Mouse (Mus musculus): ENCODE data around the gene Ftl1. TPM values are rescaled to one million over a fixed set of nuclear protein-coding genes. Genes with fewer than 3 reads are reported as not detected.

Ftl1 gene
- polyA plus RNA-seq, 2 experiments from 2014 or later: 1,962 to 2,374 TPM

DNA sequence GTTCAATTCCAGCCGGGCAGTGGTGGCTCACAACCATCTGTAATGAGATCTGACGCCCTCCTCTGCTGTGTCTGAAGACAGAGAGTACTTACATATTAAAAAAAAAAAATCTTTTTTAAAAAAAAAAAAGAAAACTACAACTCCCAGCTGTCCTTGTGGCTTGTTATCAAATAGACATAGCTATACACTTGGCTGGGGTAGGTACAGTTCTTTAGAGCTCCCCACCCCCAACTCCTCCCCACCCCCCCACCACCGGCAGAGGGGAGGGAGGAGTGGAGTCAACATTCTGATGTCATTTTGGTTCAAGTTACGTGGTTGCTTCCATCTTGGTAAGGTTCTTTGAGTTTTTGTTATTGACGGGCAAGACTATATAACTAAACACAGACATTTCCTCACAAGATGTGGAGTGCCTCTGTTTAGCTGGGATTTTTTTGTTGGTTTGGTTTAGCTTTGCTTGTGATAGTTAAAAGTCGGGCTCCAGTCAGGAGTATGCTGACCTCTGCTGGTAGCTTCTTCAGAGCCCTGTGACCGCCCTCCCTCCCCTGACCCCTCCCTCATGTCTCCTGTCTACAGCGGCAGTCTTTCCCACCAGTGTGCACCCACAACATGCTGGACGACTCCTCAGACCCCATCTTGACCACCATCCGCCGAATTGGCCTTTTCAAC is 12.2 kb downstream of the Ftl1 start:
- peak; percentile 21 for ATAC-seq

- ATAC-seq: no peak
These were observed 13.1 kb downstream of the Ftl1 start for GRCm38 (mm10) chr7:45446589-45446988.

DNA sequence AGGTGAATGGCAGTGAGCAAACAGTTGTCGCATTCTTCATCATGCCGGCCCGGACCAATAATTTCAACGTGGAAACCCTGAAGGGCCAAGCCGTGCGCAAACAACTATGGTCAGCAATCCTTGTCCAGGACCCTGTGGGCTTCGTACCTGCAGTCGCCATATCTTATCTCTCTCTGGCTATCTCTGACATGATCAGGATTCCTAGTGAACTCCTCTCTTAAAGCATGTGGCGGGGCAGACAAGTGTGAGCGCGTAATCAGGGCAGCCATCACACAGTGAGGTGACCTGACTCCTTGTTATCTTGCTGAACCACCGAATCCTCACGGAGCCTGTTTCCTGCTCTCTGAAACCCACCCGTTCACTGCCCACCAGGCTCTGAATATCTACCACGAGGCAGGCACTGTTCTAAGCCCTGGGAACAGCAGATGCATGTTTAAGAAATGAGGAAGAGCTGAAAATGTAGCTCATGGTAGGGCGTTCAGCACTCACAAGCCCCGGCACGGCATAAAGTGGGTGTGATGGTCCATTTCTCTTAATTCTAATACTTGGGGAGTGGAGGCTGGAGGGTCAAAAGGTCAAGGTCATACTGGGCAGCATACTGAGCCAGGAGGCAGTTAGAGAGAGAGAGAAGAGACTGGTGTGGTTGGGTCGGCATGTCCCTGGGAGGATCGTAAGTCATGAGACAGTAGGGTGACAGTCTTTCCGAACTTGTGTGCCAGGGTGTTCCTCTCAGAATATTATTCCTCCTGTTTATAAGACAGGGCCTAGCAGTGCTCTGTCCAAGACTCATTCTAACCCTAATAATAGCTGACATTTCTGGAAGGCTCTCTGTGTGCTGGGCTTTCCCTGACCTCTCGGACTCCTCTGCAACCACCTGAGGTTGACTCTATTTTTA is 15.9 kb downstream of the Ftl1 start:
- ATAC-seq: no peak

DNA sequence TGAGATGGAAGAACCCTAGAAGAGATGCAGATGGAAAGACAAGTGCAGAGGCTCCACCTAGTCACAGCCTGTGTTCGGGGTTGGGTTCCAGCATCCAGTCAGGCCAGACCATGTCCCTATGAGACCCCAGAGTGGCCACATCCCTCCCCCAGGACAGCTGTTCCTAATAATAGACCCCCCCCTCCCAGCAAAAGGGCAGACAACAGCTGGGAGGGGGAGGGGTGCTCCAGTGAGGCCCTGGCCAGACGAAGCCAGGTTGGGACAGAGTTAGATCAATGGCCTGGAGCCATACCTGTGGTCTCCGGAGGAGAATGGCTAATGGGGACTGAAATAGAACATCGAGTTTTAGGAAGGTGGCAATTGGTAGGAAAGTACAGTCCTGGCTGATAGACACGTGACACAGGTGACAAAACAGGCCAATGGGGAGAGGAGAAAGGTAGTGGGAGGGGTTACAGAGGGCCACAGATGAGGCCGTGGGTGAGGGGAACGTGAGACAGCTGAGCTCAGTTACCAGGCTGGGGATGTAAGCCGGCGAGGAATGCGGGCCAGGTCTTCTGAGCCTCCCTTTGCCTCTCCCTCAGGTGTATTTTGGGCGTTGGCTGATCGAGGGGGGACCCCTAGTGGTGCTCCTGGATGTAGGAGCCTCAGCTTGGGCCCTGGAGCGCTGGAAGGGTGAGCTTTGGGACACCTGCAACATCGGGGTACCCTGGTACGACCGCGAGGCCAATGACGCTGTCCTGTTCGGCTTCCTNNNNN is 22.0 kb downstream of the Ftl1 start, which contains the start of gene Ruvbl2:
Gene Ruvbl2 (minus strand): TSS at position 576 of the 756 bp plus-strand sequence.
- no peak for ATAC-seq

DNA sequence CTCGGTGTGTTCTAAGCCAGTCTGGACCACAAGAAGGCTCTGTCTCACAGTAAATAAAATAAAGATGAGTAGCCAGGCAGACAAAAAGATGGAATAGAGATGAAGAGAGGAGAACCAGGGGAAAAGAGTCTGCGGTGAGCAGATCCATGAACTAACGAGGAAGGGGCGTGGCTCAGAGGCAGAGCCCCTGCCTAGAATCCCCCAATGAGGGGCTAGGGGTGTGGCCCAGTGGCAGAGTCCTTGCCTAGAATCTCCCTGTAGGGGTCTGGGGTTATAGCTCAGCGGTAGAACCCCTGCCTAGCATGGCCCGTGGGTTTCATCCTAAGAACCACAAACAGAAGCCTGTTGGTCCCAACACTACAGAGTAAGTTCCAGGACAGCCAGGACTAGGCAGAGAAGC is 22.6 kb downstream of the Ftl1 start:
- ATAC-seq: no peak

GRCm38 (mm10) chr7:45436444-45436843 is 23.2 kb downstream of the Ftl1 start:
- ATAC-seq: no peak

DNA sequence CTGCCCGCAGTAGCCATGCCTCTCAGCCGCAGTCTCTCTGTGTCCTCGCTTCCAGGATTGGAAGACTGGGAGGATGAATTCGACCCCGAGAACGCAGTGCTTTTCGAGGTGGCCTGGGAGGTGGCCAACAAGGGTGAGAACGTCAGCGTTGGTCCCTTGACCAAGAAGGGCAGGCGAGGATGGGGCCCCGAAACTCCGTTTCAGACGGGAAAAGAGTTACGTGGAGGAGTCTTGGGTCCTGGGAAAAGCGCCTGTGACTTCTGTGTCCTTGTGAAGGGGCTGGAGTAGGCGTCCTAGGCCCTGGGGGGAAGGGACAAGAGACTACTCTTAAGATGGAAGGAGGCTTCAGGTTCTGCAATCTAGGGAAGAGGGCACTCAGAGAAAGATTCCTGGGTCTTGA is 24.6 kb downstream of the Ftl1 start:
- no peak for ATAC-seq

- peak; percentile 96 for ATAC-seq
These were observed 25.3 kb downstream of the Ftl1 start, which contains the start of gene Gys1 for GRCm38 (mm10) chr7:45434203-45435015. Gys1 (plus strand) TSS chr7:45434844.

- ATAC-seq: no peak
These were observed 25.9 kb downstream of the Ftl1 start for GRCm38 (mm10) chr7:45433835-45434202.

- no peak for ATAC-seq
These were observed 33.1 kb downstream of the Ftl1 start for GRCm38 (mm10) chr7:45426556-45426955.

DNA sequence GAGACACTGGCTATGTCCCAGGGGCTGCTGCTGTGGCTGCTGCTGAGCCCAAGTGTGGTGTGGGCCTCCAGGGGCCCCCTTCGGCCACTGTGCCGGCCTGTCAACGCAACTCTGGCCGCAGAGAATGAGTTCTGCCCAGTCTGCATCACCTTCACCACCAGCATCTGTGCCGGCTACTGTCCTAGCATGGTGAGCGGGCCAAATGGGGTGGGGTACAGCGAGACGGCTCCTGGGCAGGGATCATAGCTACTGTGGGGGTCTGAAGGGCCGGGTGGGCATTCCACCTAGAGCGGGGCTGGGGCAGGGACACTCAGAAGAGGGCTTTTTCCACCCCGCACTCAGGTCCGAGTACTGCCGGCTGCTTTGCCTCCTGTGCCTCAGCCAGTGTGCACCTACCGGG is 38.5 kb downstream of the Ftl1 start:
- no peak for ATAC-seq

- no peak for ATAC-seq
These were observed 39.1 kb downstream of the Ftl1 start, which contains the start of gene Lhb for GRCm38 (mm10) chr7:45420615-45420919. Lhb (plus strand) TSS chr7:45420820.

GRCm38 (mm10) chr7:45419859-45420614 is 39.6 kb downstream of the Ftl1 start:
- ATAC-seq: no peak

GRCm38 (mm10) chr7:45417962-45418492 is 41.7 kb downstream of the Ftl1 start:
- no peak for ATAC-seq

DNA sequence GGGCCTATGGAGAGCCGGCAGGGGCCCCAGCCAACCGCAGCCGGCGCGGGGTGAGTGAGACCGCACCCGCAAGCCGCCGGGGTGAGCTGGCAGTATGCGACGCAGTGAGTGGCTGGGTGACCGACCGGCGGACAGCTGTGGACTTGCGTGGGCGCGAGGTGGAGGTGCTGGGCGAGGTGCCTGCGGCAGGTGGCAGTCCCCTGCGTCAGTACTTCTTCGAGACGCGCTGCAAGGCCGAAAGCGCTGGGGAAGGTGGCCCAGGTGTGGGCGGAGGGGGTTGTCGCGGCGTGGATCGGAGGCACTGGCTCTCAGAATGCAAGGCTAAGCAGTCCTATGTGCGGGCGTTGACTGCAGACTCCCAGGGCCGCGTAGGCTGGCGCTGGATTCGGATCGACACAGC is 44.0 kb downstream of the Ftl1 start:
- ATAC-seq: peak; percentile 62

GRCm38 (mm10) chr7:45414740-45415224 is 44.9 kb downstream of the Ftl1 start:
- ATAC-seq: no peak

GRCm38 (mm10) chr7:45413864-45414739 is 45.6 kb downstream of the Ftl1 start:
- ATAC-seq: peak; percentile 15

DNA sequence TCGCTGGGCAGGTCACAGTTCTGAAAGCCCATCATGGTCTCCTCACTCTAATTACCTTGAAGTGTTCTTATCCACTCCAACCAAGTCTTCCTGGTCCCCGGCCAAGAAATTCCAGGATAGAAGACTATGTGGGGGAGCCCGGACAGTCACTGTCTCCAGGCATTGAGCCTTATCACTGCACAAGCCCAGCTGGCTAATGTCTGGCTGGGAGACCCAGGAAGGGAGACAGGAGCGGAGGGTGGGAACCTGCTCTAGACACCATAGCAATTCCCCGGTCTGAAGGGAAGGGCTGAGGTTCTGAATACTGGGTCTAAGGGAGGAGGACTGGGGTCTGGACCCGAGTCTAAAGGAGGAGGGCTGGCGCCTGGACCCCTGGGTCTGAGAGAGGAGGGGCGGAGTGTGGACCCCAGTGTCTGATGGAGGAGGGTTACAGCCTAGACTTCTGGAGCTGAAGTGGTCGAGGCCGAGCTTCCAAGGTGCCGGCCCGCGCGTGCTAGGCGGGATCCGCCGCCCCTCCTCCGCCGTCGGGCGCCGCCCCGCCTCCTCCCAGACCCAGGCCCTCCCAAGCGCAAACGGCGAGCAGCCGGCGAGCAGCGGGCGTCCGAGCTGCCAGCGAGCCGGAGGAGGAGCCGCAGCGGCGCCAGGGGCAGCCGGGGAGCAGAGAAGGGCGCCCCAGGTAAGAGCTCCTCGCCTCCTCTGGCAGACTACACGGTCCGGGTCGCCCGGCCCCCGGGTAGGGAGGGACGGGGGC is 46.4 kb downstream of the Ftl1 start, which contains the start of gene Ntf5:
Gene Ntf5 (plus strand): TSS at position 583 of the 751 bp plus-strand sequence.
- ATAC-seq: no peak

- ATAC-seq: no peak
These were observed 47.3 kb downstream of the Ftl1 start for GRCm38 (mm10) chr7:45412421-45412820.

Measured in CD4-positive, CD25-positive, alpha-beta regulatory T cell, adult 4 months (primary cell).